Mouse (Mus musculus): ENCODE measurements around the gene Apoe. TPM values are rescaled to one million over a fixed set of nuclear protein-coding genes. Genes with fewer than 3 reads are reported as not detected.

Gene Apoe
- polyA plus RNA-seq, 1 experiment from 2014 or later, result 523 TPM

DNA sequence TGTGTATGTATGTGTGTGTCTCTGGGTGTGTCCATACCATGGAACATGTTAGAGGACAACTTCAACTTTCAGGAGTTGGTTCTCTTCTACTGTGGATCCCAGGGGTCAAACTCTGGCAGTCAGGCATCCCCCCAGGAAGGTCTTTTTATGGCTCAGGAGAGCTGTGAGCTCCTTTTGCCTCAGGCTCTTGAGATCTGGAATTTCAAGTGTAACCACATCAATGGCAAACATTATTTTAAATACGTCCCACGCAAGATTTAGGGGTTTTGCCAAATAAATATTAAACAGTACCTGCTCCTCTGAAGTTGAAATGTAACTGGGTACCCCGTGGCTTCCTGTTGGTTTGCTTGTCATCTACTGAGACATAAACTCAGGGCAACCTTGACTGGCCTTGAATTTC lies 16.0 kb downstream of the Apoe start:
- no peak for DNase-seq (ENCODE audit: low spot score)
- Histone ChIP-seq H3K4me3 (no peak overlapping the region), H3K36me3 (no peaks in the 10 kb centered on the region), H3K27me3 (ENCODE audit: insufficient read depth, poor library complexity, severe bottlenecking) (no peaks in the 10 kb centered on the region), H3K9me3 (no peaks in the 10 kb centered on the region), H3K27ac (no peak overlapping the region), H3K4me1 (peaks cover 17% of the 10 kb centered on the region)
- 78% methylated on average over 3 of the region's 3 CpGs for WGBS

DNA sequence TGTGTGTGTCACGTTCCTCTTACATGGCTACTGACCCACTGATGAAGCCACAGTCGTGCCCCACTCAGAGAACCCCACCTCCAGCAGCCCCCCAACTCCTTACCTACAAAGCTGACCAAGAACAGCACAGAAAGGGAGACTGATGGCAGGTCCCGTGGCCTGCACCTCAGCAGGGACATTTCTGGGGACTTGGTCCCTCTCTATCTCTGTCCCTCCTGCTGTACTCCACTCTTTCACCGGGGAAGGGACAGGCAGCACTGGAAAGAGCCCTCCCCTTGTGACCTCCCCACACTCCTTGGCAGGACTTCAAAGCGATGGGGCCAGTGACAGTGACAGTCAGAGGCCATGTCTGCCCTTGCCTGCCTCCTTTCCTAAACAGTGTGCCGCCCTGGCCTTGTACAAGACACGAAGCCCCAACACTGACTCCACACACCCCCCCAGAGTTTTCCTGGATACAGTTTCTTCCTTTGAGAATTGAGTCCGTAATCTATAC lies 17.7 kb downstream of the Apoe start, which contains the start of the genes Gm44805 and Apoc4:
Gene Gm44805 (minus strand): TSS at position 222 of the 493 bp plus-strand sequence.
Gene Apoc4 (minus strand): TSS at position 278 of the 493 bp plus-strand sequence.
- H3K36me3 ChIP-seq, result no peaks in the 10 kb centered on the region
- no peaks in the 10 kb centered on the region for H3K27me3 ChIP-seq (ENCODE audit: insufficient read depth, poor library complexity, severe bottlenecking)
- H3K9me3 ChIP-seq, result no peaks in the 10 kb centered on the region
- H3K4me1 ChIP-seq, result peaks cover 10% of the 10 kb centered on the region
- no peak for DNase-seq (ENCODE audit: low spot score)
- H3K27ac ChIP-seq, result peak within 1 kb of the TSS; percentile 33; the same call in 1 of the 2 replicates
- WGBS, result 49% methylated on average over 8 of the region's 8 CpGs
- no peak within 1 kb of the TSS for H3K4me3 ChIP-seq

DNA sequence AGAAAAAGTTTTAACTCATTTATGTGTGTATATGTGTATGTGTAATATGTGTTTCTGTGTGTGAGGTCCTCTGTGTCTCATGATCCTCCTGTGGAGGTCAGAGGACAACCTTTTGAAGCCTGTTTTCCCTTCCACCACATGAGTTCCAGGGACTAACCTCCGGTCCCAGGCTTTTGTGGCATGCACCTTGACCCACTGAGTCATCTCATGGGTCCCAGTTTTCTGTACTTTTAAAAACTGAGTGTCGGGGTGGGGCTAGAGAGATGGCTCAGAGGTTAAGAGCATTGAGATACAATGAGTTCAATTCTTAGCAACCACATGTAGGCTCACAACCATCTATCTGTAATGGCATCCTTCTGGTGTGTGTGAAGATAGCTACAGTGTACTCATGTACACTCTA lies 18.3 kb downstream of the Apoe start:
- no peaks in the 10 kb centered on the region for H3K9me3 ChIP-seq
- no peaks in the 10 kb centered on the region for H3K27me3 ChIP-seq (ENCODE audit: insufficient read depth, poor library complexity, severe bottlenecking)
- 86% methylated on average over 2 of the region's 2 CpGs for WGBS
- peaks cover 7% of the 10 kb centered on the region for H3K4me1 ChIP-seq
- no peak for DNase-seq (ENCODE audit: low spot score)
- H3K27ac ChIP-seq, result no peak overlapping the region
- H3K4me3 ChIP-seq, result no peak overlapping the region
- no peaks in the 10 kb centered on the region for H3K36me3 ChIP-seq

DNA sequence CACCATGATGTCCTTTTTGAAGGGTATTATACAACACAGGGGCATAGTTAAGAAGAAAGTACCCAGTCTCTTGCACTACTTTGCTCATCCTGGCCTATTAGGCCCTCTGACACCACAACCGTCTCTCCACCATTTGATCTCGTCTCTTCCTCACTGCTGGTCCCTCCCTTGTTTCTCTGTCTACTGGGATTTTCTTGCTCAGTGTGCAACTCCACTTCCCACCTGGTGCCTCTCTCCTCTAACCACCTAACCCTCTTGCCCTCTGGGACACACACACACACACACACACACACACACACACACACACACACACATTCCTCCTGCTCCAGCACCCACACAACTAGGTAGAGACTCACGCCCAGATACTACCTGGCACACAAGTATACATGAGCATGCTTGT lies 20.1 kb downstream of the Apoe start:
- Histone ChIP-seq H3K9me3 (no peaks in the 10 kb centered on the region), H3K4me1 (peaks cover 7% of the 10 kb centered on the region), H3K36me3 (no peaks in the 10 kb centered on the region), H3K27ac (no peak overlapping the region), H3K4me3 (no peak overlapping the region), H3K27me3 (ENCODE audit: insufficient read depth, poor library complexity, severe bottlenecking) (no peaks in the 10 kb centered on the region)
- DNase-seq (ENCODE audit: low spot score), result no peak
- 83% methylated on average over 3 of the region's 3 CpGs for WGBS

DNA sequence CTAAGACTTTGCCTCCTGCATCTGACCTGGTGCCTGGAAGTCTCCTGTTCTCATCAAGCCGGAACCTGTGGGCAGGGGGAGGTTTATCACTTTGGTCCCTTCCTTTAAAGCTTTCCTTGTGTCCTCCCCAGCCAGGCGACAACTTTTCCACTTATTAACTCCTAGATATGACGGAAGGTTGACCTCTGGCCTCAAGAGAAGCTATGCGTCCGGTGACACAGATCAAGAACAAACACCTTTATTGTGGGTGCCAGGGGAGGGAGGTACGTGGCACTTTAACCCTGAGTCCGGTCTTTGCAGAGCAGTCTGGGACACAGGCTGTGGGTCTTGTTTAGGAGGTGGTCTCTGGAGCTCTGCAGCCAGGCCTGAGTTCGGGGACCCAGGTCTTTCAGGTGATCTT lies 21.1 kb downstream of the Apoe start, which contains the start of gene Apoc2:
Gene Apoc2 (minus strand): TSS at position 70 of the 400 bp plus-strand sequence.
- DNase-seq (ENCODE audit: low spot score), result no peak
- Histone ChIP-seq H3K27ac (peak within 1 kb of the TSS; percentile 10; the same call in 1 of the 2 replicates), H3K9me3 (no peaks in the 10 kb centered on the region), H3K4me3 (no peak within 1 kb of the TSS), H3K36me3 (no peaks in the 10 kb centered on the region), H3K4me1 (peaks cover 7% of the 10 kb centered on the region), H3K27me3 (ENCODE audit: insufficient read depth, poor library complexity, severe bottlenecking) (no peaks in the 10 kb centered on the region)
- 62% methylated on average over 8 of the region's 8 CpGs for WGBS

DNA sequence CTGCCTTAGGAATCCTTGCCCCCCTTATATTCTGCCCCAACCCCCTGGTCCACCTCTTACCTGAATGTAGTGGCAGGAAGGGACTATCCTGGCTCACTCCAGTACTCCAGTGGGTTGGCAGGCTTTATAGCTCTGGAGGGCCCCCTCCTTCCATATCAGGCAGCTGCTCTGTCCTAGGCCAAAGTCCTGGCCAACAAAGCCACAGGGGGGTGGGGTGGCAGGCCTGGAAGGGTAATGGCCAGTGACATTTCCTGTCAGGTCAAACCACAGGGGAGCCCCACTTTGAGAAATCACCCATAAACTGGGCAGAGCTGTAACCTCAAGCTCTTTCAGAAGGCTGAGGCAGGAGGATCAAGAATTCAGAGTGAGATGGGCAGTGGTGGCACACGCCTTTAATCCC lies 22.3 kb downstream of the Apoe start:
- Histone ChIP-seq H3K4me1 (peaks cover 7% of the 10 kb centered on the region), H3K9me3 (no peaks in the 10 kb centered on the region), H3K27me3 (ENCODE audit: insufficient read depth, poor library complexity, severe bottlenecking) (no peaks in the 10 kb centered on the region), H3K36me3 (no peaks in the 10 kb centered on the region), H3K27ac (no peak overlapping the region), H3K4me3 (no peak overlapping the region)
- 69% methylated on average over 1 of the region's 1 CpGs for WGBS
- no peak for DNase-seq (ENCODE audit: low spot score)

DNA sequence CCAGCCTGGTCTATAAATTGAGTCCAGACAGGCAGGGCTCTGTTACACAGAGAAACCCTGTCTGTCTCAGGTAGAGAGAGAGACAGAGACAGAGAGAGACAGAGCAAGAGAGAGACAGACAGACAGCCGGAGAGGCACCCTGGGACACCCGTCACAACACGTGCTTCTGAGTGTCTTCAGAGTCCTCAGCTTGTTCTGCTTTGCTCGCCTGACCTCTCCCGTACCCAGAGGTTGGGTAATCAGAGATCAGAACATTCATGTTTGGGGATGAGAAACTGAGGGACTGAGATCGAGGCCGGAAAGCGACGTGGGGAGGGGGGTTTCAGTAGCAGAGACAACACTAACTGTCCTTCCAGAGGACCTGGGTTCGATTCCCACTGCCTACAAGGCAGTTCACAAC lies 23.2 kb downstream of the Apoe start:
- Histone ChIP-seq H3K36me3 (no peaks in the 10 kb centered on the region), H3K27me3 (ENCODE audit: insufficient read depth, poor library complexity, severe bottlenecking) (no peaks in the 10 kb centered on the region), H3K9me3 (no peaks in the 10 kb centered on the region), H3K4me1 (no peaks in the 10 kb centered on the region), H3K27ac (no peak overlapping the region), H3K4me3 (no peak overlapping the region)
- DNase-seq (ENCODE audit: low spot score), result no peak
- 81% methylated on average over 10 of the region's 10 CpGs for WGBS

DNA sequence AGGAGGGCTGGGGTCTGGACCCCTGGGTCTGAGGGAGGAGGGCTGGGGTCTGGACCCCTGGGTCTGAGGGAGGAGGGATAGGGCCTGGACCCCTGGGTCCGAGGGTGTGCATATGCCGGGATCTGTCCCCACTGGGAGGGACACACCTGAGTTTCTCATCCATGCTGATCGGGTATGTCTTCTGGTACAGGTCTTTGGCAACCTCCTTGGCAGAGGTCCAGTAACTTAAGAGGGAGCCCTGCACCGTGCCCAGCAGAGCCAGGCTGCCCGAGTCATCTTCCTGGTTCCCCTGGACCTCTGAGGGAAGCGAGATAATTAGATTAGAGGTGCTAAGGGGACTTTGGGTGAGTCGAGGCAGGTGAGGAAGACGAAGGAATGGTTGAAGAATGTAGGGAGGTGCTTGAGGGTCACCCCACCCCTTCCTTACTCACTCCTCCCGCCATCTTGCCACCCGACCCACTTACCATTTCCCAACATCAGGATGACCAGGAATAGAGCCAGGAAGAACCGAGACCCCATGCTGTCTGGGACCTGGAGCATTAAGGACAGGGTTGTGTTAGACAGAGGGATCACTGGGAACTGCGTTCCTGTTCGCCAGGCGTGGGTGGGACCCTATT lies 25.8 kb downstream of the Apoe start:
- Histone ChIP-seq H3K4me1 (peaks cover 5% of the 10 kb centered on the region), H3K27me3 (ENCODE audit: insufficient read depth, poor library complexity, severe bottlenecking) (no peaks in the 10 kb centered on the region), H3K27ac (no peak overlapping the region), H3K36me3 (no peaks in the 10 kb centered on the region), H3K4me3 (no peak overlapping the region), H3K9me3 (no peaks in the 10 kb centered on the region)
- WGBS, result 60% methylated on average over 14 of the region's 14 CpGs
- DNase-seq (ENCODE audit: low spot score), result no peak

DNA sequence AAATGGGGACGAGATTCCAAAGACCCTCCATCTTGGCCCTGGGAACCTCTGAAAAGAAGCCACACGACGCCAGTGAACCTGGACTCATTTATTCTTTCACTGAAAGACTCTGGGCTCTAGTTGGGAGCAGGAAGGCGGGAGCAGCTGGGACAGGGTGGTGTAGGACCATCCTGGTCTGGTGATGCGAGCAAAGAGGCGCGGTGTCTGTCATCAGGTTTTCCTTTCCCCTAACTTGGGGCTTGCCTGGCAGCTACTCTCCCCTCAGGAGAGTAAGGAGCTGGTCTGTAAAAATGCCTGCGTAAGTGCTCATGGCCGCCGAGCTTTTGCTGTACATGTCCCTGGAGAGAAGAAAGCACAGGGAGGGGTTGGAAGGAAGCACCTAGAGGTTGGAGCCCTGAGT lies 27.5 kb downstream of the Apoe start:
- DNase-seq (ENCODE audit: low spot score), result no peak
- Histone ChIP-seq H3K27ac (no peak overlapping the region), H3K27me3 (ENCODE audit: insufficient read depth, poor library complexity, severe bottlenecking) (no peaks in the 10 kb centered on the region), H3K4me1 (peaks cover 5% of the 10 kb centered on the region), H3K4me3 (no peak overlapping the region), H3K9me3 (no peaks in the 10 kb centered on the region), H3K36me3 (no peaks in the 10 kb centered on the region)
- WGBS, result 65% methylated on average over 10 of the region's 10 CpGs

DNA sequence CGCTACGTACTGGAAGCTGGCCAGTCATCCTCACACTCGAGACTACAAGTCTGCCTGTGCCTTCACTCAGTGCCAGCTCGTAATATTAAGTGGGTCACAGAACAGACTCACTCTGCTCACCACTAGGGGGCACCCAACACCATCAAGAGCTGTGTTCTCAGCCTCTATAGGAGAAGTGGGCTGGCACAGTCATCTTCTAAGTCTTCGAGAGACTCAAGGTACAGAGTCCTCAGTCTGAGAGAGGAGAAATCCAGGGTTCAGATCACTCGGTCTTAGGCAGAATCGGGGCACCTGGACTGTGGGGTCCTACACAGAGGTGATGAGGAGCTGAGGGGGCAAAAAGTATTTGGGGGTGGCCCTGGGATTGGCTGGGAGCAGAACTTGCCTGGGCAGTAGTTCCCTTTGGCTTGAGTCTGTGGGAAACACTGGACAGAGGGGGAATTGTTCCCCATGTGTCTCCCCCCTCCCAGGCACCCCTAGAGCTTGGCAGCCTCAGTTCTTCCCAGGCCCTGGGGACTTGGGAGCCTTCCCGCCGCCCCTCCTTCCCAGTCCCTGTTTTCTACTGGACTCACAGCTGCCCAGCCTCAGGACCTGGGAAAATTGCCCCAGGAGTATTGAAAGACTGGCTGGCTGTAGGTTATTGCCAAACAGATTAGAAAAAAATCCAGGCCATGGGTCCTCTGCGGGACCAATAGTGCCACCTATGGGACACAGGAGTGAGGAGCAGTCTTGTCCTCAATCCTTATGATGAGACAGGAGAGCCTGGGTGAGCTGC lies 29.9 kb downstream of the Apoe start:
- peak; percentile 95 for DNase-seq (ENCODE audit: low spot score)
- Histone ChIP-seq H3K36me3 (no peaks in the 10 kb centered on the region), H3K27me3 (ENCODE audit: insufficient read depth, poor library complexity, severe bottlenecking) (no peaks in the 10 kb centered on the region), H3K4me1 (peaks cover 9% of the 10 kb centered on the region), H3K9me3 (no peaks in the 10 kb centered on the region), H3K27ac (peak overlapping the region; percentile 81), H3K4me3 (peak overlapping the region; percentile 31; the same call in 1 of the 2 replicates)
- 10% methylated on average over 10 of the region's 10 CpGs for WGBS

DNA sequence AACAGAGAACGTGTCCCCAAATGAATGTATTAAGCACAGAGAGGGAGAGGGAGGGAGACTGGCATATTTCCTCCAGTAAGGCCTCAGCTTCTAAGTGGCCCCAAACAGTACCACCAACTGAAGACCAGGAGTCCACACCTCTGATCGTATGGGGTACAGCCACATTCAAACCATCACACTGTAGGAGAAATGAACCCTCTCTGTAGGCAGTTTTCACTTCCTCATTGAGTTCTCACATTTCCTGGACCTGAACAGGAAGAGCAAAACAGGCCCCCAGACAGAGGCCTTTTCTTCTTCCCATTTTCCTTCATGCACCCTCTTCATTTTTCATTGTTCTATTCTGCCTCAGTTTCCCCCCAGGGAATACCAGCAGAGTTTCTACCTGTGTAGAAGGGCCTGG lies 31.6 kb downstream of the Apoe start:
- H3K4me1 ChIP-seq, result peaks cover 26% of the 10 kb centered on the region
- no peaks in the 10 kb centered on the region for H3K9me3 ChIP-seq
- H3K27ac ChIP-seq, result no peak overlapping the region
- no peaks in the 10 kb centered on the region for H3K27me3 ChIP-seq (ENCODE audit: insufficient read depth, poor library complexity, severe bottlenecking)
- H3K4me3 ChIP-seq, result no peak overlapping the region
- 0 out of 2 replicates have a peak, but pooled peaks cover 4% of the 10 kb centered on the region for H3K36me3 ChIP-seq
- no peak for DNase-seq (ENCODE audit: low spot score)
- 55% methylated on average over 2 of the region's 2 CpGs for WGBS

DNA sequence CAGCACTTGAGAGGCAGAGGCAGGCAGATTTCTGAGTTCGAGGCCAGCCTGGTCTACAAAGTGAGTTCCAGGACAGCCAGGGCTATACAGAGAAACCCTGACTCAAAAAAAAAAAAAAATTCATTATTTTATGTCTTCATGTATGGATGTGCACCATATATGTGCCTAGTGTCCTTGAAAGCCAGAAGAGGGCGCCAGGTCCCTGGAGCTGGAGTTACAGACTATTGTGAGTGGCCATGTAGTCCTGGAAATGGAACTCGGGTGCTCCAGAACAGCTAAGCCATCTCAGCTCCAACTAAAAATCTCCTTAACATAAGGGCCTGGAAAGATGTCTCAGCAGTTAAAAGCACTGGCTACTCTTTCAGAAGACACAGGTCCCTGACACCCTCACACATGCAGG lies 32.2 kb downstream of the Apoe start:
- no peaks in the 10 kb centered on the region for H3K9me3 ChIP-seq
- H3K4me1 ChIP-seq, result peaks cover 32% of the 10 kb centered on the region
- DNase-seq (ENCODE audit: low spot score), result no peak
- WGBS, result 59% methylated on average over 3 of the region's 3 CpGs
- no peak overlapping the region for H3K27ac ChIP-seq
- H3K4me3 ChIP-seq, result no peak overlapping the region
- no peaks in the 10 kb centered on the region for H3K27me3 ChIP-seq (ENCODE audit: insufficient read depth, poor library complexity, severe bottlenecking)
- H3K36me3 ChIP-seq, result peaks cover 10% of the 10 kb centered on the region
